Mouse (Mus musculus): ENCODE data around the gene Vamp8. TPM values are rescaled to one million over a fixed set of nuclear protein-coding genes. Genes with fewer than 3 reads are reported as not detected.

The Vamp8 gene
- total and polyA plus RNA-seq, 2 experiments from 2014 or later, result 10.3 to 21.3 TPM

GRCm38 (mm10) chr6:72373184-72373583, 17.3 kb downstream of the Vamp8 start:
- H3K36me3 ChIP-seq (ENCODE audit: insufficient read depth), result no peaks in the 10 kb centered on the region
- no peaks in the 10 kb centered on the region for H3K27me3 ChIP-seq (ENCODE audit: insufficient read depth, low read length)
- no peaks in the 10 kb centered on the region for H3K9me3 ChIP-seq (ENCODE audit: low read length)
- no peaks in the 10 kb centered on the region for H3K4me1 ChIP-seq (ENCODE audit: insufficient read depth)
- no peak overlapping the region for H3K9ac ChIP-seq
- no peak overlapping the region for H3K4me2 ChIP-seq (ENCODE audit: low read depth)
- DNase-seq (no peak), ATAC-seq (no peak)
- 82% methylated on average over 4 of the region's 4 CpGs for WGBS
- TF ChIP-seq CTCF (IDR thresholded peaks at IDR 0.05; ENCODE audit: low read depth), result no peak
- no peak overlapping the region for H3K27ac ChIP-seq (ENCODE audit: low read depth, low read length)
- no peak overlapping the region for H3K4me3 ChIP-seq (ENCODE audit: low read depth, low read length)

- no peak overlapping the region for H3K4me3 ChIP-seq (ENCODE audit: low read depth, low read length)
Measured at GRCm38 (mm10) chr6:72371571-72371970, 18.9 kb downstream of the Vamp8 start.

GRCm38 (mm10) chr6:72371147-72371546, 19.4 kb downstream of the Vamp8 start:
- ATAC-seq (peak; percentile 51), DNase-seq (no peak)
- Histone ChIP-seq H3K9me3 (ENCODE audit: low read length) (no peaks in the 10 kb centered on the region), H3K9ac (no peak overlapping the region), H3K4me2 (ENCODE audit: low read depth) (no peak overlapping the region), H3K4me3 (ENCODE audit: low read depth, low read length) (no peak overlapping the region), H3K27ac (ENCODE audit: low read depth, low read length) (no peak overlapping the region), H3K4me1 (ENCODE audit: insufficient read depth) (no peaks in the 10 kb centered on the region), H3K36me3 (ENCODE audit: insufficient read depth) (no peaks in the 10 kb centered on the region), H3K27me3 (ENCODE audit: insufficient read depth, low read length) (no peaks in the 10 kb centered on the region)
- WGBS, result 48% methylated on average over 5 of the region's 5 CpGs
- TF ChIP-seq CTCF (IDR thresholded peaks at IDR 0.05; ENCODE audit: low read depth), result no peak

More at GRCm38 (mm10) chr6:72371571-72371970, 18.9 kb downstream of the Vamp8 start:
- no peak for TF ChIP-seq CTCF (IDR thresholded peaks at IDR 0.05; ENCODE audit: low read depth)
- Histone ChIP-seq H3K9me3 (ENCODE audit: low read length) (no peaks in the 10 kb centered on the region), H3K9ac (no peak overlapping the region), H3K27me3 (ENCODE audit: insufficient read depth, low read length) (no peaks in the 10 kb centered on the region), H3K27ac (ENCODE audit: low read depth, low read length) (no peak overlapping the region), H3K4me1 (ENCODE audit: insufficient read depth) (no peaks in the 10 kb centered on the region), H3K4me2 (ENCODE audit: low read depth) (no peak overlapping the region), H3K36me3 (ENCODE audit: insufficient read depth) (no peaks in the 10 kb centered on the region)
- DNase-seq (no peak), ATAC-seq (no peak)
- 34% methylated on average over 1 of the region's 1 CpGs for whole genome bisulfite sequencing

GRCm38 (mm10) chr6:72370091-72370490, 20.4 kb downstream of the Vamp8 start:
- 83% methylated on average over 12 of the region's 12 CpGs for WGBS
- Histone ChIP-seq H3K4me3 (ENCODE audit: low read depth, low read length) (no peak overlapping the region), H3K4me2 (ENCODE audit: low read depth) (no peak overlapping the region), H3K27me3 (ENCODE audit: insufficient read depth, low read length) (no peaks in the 10 kb centered on the region), H3K36me3 (ENCODE audit: insufficient read depth) (no peaks in the 10 kb centered on the region), H3K9ac (no peak overlapping the region), H3K9me3 (ENCODE audit: low read length) (no peaks in the 10 kb centered on the region), H3K27ac (ENCODE audit: low read depth, low read length) (no peak overlapping the region), H3K4me1 (ENCODE audit: insufficient read depth) (no peaks in the 10 kb centered on the region)
- ATAC-seq (no peak), DNase-seq (no peak)
- TF ChIP-seq CTCF (IDR thresholded peaks at IDR 0.05; ENCODE audit: low read depth), result no peak

GRCm38 (mm10) chr6:72369557-72369956, 20.9 kb downstream of the Vamp8 start:
- peak; percentile 32 for TF ChIP-seq CTCF (IDR thresholded peaks at IDR 0.05; ENCODE audit: low read depth)

GRCm38 (mm10) chr6:72367460-72367974, 23.0 kb downstream of the Vamp8 start:
- ATAC-seq, result no peak

More at GRCm38 (mm10) chr6:72369557-72369956, 20.9 kb downstream of the Vamp8 start:
- whole genome bisulfite sequencing, result 79% methylated on average over 4 of the region's 4 CpGs
- DNase-seq, result no peak
- no peaks in the 10 kb centered on the region for H3K4me1 ChIP-seq (ENCODE audit: insufficient read depth)
- no peak overlapping the region for H3K4me3 ChIP-seq (ENCODE audit: low read depth, low read length)
- no peak overlapping the region for H3K27ac ChIP-seq (ENCODE audit: low read depth, low read length)
- H3K36me3 ChIP-seq (ENCODE audit: insufficient read depth), result no peaks in the 10 kb centered on the region
- ATAC-seq, result no peak
- no peak overlapping the region for H3K4me2 ChIP-seq (ENCODE audit: low read depth)
- H3K9me3 ChIP-seq (ENCODE audit: low read length), result no peaks in the 10 kb centered on the region
- no peak overlapping the region for H3K9ac ChIP-seq
- H3K27me3 ChIP-seq (ENCODE audit: insufficient read depth, low read length), result no peaks in the 10 kb centered on the region

GRCm38 (mm10) chr6:72366844-72367443, 23.6 kb downstream of the Vamp8 start, which contains the start of gene Rnf181:
Rnf181 (minus strand) TSS chr6:72366956.
- H3K9me3 ChIP-seq (ENCODE audit: low read length), result no peaks in the 10 kb centered on the region
- no peak for DNase-seq
- no peaks in the 10 kb centered on the region for H3K4me1 ChIP-seq (ENCODE audit: insufficient read depth)
- no peak within 1 kb of the TSS for H3K4me2 ChIP-seq (ENCODE audit: low read depth)
- H3K27me3 ChIP-seq (ENCODE audit: insufficient read depth, low read length), result no peaks in the 10 kb centered on the region
- WGBS, result 73% methylated on average over 4 of the region's 4 CpGs
- no peak within 1 kb of the TSS for H3K4me3 ChIP-seq (ENCODE audit: low read depth, low read length)
- H3K9ac ChIP-seq, result no peak within 1 kb of the TSS
- no peak for ATAC-seq
- TF ChIP-seq CTCF (IDR thresholded peaks at IDR 0.05; ENCODE audit: low read depth), result no peak
- H3K27ac ChIP-seq (ENCODE audit: low read depth, low read length), result no peak within 1 kb of the TSS
- no peaks in the 10 kb centered on the region for H3K36me3 ChIP-seq (ENCODE audit: insufficient read depth)

More at GRCm38 (mm10) chr6:72367460-72367974, 23.0 kb downstream of the Vamp8 start:
- H3K4me3 ChIP-seq (ENCODE audit: low read depth, low read length), result no peak overlapping the region
- TF ChIP-seq CTCF (IDR thresholded peaks at IDR 0.05; ENCODE audit: low read depth), result no peak
- H3K36me3 ChIP-seq (ENCODE audit: insufficient read depth), result no peaks in the 10 kb centered on the region
- H3K9me3 ChIP-seq (ENCODE audit: low read length), result no peaks in the 10 kb centered on the region
- H3K4me1 ChIP-seq (ENCODE audit: insufficient read depth), result no peaks in the 10 kb centered on the region
- no peak overlapping the region for H3K27ac ChIP-seq (ENCODE audit: low read depth, low read length)
- no peak overlapping the region for H3K4me2 ChIP-seq (ENCODE audit: low read depth)
- H3K9ac ChIP-seq, result no peak overlapping the region
- WGBS, result 84% methylated on average over 4 of the region's 4 CpGs
- DNase-seq, result no peak
- no peaks in the 10 kb centered on the region for H3K27me3 ChIP-seq (ENCODE audit: insufficient read depth, low read length)
